Mouse (Mus musculus) spleen, adult 2 months (tissue): ENCODE data around the gene Atg9b.

Experiments
- CTCF ChIP-seq: fragments of 200-500 bp; IDR thresholded peaks from 2 replicates; pipeline ENCODE4 v1.5.1; 2011; ENCODE audit warnings: mild to moderate bottlenecking, inconsistent platforms; ENCODE audit not compliant: insufficient read depth, insufficient read length, insufficient replicate concordance; ENCODE audit errors: extremely low read depth
- POLR2A ChIP-seq: fragments of 200-500 bp; IDR thresholded peaks from 2 replicates; pipeline ENCODE4 v1.6.1; 2011; ENCODE audit warnings: low read depth, low read length, inconsistent platforms

DNA sequence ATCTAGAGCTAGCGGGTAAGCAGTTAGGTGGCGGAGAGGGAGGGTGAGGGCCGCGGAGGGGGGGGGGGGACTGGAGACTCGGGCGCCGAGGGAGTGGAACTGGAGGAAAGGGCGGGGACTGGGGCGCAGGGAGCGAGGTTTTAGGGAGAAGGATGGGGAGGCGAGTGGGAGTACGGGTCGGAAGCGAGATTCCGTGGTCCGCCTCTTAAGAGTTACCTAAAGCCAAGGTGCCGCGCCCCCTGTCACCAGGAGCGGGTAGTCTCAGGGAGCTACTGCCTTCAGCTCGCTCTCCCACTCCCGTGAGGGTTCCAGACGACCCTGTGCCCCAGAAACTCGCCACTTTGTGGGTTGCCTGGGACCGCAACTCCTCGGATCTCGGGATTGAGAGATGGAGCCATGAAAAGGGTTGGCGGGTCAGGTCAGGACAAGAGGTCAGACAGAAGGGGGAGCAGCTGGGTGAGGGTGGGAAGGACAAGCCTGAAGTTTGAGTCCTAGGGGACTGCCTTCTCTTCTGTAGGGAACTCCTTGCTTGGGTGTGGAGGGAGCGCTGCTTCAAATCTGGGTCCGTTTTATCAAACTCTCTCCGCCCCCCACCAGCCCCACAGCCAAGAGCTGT is 33.6 kb upstream of the Atg9b start:
- no peak for TF ChIP-seq POLR2A
- no peak for TF ChIP-seq CTCF
